Mouse (Mus musculus): Measurements from ENCODE around the gene Slc7a15. TPM values are rescaled to one million over a fixed set of nuclear protein-coding genes. Genes with fewer than 3 reads are reported as not detected.

Slc7a15 gene
- polyA plus RNA-seq, 1 experiment, result not detected

DNA sequence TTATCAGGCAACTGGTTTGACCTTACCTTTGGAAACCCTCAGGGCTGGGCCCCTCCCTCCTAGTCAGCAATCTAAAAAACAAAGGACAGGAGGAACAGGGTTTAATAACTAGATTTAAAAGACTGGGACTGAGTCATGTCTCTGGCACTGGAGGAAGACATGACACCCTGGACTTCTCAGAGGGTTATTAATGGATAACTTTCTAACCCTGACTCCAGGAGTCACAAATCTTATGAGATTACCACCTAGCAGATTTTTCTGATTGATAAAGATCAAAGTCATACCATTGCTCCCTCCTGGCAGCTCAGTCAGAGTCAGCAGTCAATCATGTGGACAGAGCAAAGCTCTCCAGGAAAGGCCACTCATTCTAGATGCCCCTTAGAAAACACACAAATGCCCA is 43.4 kb downstream of the Slc7a15 start:
- TF ChIP-seq GATA1 (IDR thresholded peaks at IDR 0.05; ENCODE audit: low read length), result no peak

DNA sequence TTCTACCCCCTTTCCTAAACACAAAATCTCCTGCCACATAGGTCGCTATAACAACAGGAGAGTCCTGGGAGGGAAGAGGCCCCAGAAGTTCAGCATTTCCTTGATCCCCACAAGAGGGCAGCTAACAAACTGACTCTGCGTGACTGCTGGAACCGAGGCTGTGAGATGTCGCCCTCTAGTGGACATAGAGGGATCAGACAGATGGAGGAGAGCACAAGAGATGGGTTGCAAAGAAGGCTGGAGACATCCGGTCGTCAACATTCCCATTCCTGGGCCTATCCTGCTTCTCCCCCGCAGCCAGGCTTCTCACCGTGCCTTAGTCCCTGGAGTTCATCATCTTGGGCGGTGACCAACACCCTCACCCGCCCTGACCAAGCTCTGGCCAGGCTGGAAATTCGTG is 51.5 kb downstream of the Slc7a15 start:
- TF ChIP-seq GATA1 (IDR thresholded peaks at IDR 0.05; ENCODE audit: low read length), result no peak

DNA sequence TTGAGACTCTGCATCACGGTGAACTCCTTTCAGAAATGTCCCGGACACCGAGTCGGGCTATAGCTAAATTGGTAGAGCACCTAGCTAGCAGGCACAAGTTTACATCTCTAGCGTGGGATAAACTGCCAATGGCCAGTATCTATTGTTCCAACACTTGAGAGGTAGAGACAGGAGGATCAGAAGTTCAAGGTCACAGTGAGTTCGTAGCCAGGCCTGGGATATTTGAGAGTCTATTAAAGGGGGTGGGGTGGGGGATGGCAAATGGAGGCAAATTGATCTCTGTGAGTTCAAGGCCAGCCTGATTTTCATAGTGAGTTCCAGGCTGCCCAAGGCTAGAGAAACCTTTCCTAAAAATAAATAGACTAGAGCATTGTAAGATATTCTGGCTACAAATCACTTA is 52.1 kb downstream of the Slc7a15 start:
- TF ChIP-seq GATA1 (IDR thresholded peaks at IDR 0.05; ENCODE audit: low read length), result no peak

DNA sequence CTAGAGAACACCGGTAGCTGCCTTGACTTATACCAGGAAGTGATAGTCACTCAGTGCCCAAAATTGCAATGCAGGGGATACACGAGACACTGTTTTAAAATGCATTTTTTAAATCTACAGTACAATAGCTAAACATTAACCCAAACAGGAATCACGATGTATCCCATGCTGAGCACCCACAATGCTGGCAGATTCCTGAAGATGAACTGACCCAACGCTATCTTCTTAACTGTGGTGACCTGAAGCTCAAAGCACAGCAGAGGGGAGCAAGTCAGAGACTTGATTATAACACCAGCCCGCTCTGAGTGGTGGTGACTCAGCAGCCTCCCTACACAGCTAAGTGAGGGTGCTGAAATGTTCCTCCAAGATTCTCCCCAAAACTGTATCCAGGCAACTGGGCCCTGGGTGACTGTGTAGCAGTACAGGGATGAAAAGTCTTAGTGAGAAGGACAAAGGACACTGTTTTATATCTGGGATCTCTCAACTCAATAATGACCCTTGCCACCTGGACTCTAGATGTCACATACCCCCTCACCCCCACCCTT is 53.7 kb downstream of the Slc7a15 start:
- no peak for TF ChIP-seq GATA1 (IDR thresholded peaks at IDR 0.05; ENCODE audit: low read length)

DNA sequence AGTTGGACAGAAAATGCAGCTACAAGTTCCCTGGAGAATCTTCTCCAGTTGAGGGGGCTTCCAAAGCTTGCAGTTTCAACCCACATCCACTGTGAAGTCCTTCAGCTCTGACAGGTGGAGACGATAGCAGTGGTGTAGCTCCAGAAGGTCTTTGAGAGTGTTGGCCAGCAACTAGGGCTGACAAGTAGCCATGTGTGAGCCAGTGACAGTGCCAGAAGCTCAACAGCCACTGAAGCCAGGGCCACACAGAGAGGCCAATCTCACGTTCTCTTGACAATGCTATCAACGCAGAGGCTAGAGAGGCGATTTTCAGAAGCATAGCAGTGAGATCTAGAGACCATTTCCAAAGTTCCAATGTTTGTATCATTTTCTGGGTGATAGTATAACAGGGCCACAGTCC is 56.5 kb downstream of the Slc7a15 start:
- no peak for TF ChIP-seq GATA1 (IDR thresholded peaks at IDR 0.05; ENCODE audit: low read length)

DNA sequence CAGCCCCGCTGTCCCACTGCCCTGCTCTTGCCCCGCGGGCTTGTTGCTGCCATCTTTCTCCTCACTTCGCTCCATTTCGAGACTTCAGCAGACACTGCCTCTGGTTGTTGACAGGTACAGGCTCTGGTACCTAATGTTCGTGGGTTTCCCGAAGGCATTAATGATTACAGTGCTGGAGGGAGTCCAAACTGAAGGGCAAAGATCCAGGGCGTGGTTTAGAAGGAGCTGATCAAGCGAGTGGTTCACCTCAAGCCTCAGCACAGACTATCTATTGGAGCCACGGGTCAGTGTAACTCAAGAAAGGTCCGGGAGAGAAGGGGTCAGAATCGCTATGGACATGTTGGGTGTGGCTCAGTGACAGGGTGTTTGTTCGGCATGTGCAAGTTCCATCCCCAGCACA is 59.4 kb downstream of the Slc7a15 start:
- TF ChIP-seq GATA1 (IDR thresholded peaks at IDR 0.05; ENCODE audit: low read length), result no peak

DNA sequence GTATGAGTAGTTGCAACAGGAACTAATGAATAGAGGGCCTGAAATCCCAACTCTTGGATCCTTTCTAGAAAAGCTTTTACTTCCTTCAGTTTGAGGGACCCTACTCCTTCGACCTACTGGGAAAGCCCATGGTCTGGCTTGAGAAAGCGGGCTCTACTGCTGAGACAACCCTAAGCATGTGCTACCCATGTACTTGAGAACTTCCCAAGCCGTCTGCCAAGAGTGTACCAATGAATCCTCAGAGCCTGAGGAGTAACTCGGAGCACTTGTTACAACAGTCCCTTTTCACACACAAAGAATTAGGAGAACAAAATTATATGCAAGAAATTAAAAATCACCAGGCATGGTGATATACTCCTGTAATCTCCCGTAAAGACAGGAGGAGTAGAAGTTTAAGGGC is 61.6 kb downstream of the Slc7a15 start:
- TF ChIP-seq GATA1 (IDR thresholded peaks at IDR 0.05; ENCODE audit: low read length), result no peak

DNA sequence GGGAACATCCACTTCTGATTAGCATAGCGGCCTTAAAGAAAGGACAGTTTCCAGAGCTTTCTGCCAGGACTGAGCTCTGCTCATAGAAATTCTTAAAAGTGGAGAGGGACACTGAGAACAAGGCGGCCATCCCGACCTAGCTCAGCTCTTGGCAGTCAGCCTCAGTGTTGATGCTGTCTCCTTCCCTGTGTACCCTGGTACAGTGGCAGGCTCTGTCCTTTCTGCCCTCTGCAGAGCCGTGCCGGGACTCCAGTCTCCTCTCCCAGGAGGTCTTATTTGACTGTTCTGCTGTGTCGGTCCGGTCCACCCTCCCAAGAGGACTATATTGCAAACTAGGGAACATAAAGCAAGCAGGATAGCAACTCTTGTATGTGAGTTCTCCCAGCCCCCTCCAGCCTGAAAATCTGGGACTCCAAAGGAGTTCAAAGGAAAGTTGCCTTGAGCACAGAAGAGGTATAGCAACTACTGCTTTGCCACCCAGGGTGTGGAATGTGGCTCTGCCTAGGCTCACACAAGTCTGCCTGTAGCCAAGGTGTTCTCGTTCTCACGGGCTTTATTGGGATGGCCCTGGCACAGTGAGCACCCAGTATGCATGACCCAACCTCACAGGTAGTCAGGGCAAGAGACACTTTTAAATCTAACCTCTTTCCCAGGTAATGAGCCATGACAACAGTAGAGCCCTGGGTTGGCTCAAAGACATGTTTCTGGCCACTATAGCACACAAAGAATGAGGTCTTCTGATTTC is 62.5 kb downstream of the Slc7a15 start:
- no peak for TF ChIP-seq GATA1 (IDR thresholded peaks at IDR 0.05; ENCODE audit: low read length)

DNA sequence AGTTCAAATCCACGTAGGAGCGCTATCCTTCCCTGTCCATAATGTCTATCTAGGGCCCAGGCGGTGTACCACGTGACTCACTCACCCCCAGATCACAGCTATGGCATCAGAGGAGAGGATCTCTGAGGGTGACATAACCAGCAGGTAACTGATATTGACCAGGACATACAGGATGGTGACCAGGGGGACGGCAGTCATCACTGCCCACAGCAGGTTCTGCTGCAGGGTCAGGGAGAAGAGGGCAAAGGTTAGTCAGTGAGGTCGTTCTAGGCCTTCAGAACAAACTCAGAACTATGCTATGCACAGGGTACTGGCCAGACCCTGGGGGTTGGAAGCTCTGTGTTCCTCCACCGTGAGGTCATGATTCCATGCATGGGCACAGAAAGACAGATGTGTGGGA is 63.3 kb downstream of the Slc7a15 start:
- TF ChIP-seq GATA1 (IDR thresholded peaks at IDR 0.05; ENCODE audit: low read length), result no peak

DNA sequence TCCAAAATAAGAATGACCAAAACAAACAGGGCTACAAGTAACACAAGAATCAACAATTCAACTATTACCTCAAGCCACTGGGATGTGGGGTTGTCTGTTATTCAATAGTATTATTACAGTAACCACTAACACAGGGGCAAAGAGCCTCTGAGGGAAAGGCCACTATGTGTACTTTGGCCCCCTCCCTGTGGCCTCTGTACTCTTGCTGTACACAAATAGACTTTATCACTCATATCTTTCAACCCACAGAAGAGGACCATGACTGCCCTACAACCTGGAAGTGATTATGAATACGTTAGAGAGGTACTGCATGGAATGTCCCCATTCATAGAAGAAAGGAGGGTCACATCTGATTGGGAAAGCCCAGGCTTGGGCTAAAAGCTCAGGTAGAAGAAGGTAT is 64.0 kb downstream of the Slc7a15 start:
- TF ChIP-seq GATA1 (IDR thresholded peaks at IDR 0.05; ENCODE audit: low read length), result no peak

DNA sequence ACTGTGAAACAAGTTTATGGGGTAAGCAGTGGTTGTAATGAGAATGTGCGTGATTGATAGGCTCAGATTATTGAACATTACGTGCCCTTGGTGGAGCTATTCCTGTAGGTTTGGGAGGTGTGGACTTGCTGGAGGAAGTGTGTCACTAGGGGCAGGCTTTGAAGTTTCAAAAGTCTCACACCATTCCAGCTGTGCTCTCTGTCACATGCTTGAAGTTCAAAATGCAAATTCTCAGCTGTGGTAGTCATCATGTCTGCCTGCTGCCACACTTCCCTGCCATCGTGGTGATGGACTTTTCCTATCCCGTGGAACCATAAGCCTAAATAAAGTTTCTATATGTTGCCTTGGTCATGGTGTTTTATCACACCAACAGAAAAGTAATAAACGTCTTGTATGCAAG is 71.1 kb downstream of the Slc7a15 start:
- no peak for TF ChIP-seq GATA1 (IDR thresholded peaks at IDR 0.05; ENCODE audit: low read length)

DNA sequence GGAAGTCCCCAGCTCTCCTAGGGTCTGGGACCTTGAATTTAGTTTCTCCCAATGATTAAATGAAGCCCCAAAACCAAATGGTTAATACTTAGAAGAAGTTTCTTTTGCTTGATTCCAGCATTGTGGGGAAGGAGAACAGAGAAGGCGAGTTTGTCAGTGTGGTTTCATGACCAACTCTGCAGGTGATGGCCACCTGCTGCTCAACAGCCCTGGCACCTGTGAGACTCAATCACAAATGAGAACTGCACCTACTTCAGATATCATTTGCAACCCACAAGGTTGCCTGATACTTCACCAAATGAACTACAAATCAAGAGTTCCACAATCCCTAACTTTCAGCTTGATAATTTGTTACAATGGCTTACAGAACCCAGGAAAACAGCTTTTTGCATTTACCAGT is 71.7 kb downstream of the Slc7a15 start:
- no peak for TF ChIP-seq GATA1 (IDR thresholded peaks at IDR 0.05; ENCODE audit: low read length)

DNA sequence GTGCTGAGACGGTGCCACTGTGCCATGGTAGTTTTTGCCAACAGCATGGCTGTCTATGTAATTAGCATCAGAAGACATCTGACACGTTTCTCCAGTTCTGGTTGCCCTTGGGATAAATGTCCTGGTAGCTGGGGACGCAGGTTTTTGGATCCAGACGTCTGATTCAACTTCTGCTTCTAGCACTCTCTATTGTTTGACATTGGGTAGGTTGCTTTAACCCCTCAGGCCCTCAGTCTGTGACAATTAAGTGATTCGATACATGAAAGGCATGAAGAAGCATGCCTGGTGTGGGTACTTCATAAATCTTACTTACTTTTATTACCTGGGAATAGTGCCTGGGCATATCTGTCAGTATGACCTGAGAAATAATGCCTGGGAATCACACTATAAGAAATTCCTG is 74.8 kb downstream of the Slc7a15 start:
- TF ChIP-seq GATA1 (IDR thresholded peaks at IDR 0.05; ENCODE audit: low read length), result no peak

DNA sequence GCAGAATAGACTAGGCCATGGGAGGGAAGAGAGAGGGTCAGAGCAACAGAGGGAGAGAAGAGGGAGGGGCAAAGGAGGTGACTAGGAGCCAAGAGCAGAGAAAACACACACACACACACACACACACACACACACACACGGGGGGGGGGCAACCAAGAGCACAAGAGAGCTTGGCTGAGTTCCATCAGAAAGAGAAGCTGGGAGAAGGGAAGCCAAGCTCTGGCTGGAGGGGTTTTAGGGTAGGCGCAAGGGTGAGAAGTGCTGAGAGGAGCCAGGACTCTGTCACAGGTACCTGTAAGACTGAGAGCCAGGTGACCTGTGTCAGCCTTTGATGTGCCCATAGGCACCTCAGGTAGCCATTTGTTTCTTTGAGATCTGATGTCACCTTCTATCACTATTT is 76.2 kb downstream of the Slc7a15 start:
- no peak for TF ChIP-seq GATA1 (IDR thresholded peaks at IDR 0.05; ENCODE audit: low read length)

DNA sequence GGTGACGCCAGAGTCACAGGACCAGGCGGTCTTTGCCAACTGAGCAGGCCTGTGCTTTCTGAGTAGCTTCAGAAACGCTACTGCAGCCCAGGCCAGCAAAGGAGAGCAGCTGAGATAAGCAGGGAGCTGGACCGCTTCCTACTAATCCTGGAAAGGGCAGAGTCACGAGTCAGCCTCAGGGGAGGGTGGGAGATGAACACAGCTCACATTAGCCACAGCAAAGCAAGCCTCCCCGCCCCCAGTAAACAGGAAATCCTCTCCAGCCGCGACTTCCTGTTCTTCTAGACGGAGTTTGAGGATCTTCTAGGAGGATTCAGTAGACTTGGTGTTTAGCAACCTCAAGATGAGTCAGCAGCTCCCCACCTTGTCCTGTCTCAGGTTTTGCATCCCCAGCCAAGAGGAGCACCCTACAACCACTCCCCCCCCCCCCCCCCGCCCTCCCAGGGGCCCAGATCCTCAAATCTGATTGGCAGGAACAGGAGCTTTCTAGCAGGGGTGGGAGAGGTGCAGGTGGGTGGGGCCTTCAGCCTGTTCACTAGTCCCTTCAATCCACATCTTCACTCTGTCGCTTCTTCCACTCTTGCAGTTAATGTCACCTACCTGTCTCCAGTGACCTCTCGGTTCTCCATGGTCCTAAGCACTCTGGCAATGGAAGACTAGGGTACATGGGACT is 77.4 kb downstream of the Slc7a15 start:
- TF ChIP-seq GATA1 (IDR thresholded peaks at IDR 0.05; ENCODE audit: low read length), result no peak

DNA sequence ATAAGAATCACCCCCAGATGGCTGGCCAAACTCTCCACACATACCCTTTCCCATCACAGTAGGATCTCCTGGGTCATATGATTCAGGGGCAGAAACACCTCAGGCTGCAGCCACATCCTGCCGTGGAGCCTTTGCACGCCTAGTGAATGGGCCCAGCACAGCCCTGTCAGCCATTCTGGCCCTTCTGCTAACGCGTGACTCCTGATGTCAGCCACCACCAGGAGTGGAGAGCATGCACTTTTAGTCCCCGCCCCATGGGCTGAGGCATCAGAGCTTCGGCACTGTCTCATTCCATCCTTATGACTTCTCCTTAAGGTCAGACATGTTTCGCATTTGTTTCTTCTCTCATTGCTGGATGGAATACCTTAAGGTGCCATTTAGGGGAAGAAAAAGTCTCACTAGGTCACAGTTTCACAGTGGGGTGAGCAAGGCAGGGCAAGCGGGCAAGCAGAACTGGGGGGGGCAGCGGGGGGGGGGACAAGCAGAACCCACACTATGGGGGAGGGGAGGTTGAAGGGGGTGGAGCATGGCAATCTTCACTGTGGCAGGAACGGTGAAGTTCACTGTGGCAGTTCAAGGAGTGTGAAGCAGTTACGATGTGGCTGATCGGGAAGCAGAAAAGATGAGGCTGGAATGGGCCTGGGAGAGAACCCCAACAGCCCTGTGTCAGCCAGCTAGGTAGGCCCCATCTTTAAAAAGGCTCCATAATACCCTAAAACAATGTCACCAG is 79.3 kb downstream of the Slc7a15 start:
- no peak for TF ChIP-seq GATA1 (IDR thresholded peaks at IDR 0.05; ENCODE audit: low read length)
